Mouse (Mus musculus): ENCODE measurements at regions not wholly inside any gene's neighbourhood (a gene's known extent, or its start where the extent isn't known, plus 50 kb on each side); places are given as distances from the start of the nearest gene placed in this dataset.
"Not testable (repeated sequence)": the region's sequence is repeated elsewhere in the genome, so short reads cannot be mapped to it uniquely, and the experiment has no call there.

GRCm38 (mm10) chr16:76958597-76959392, 54.7 kb upstream of the Usp25 start:
- peak; percentile 18 to 25 for DNase-seq (ENCODE audit: low spot score in 2 of 2)

GRCm38 (mm10) chr16:76957491-76957890, 56.0 kb upstream of the Usp25 start:
- no peak for DNase-seq (ENCODE audit: low spot score in 2 of 2)

- no peak for DNase-seq (ENCODE audit: low spot score in 2 of 2)
These were observed 56.4 kb upstream of the Usp25 start for GRCm38 (mm10) chr16:76957090-76957489.

GRCm38 (mm10) chr16:76950836-76951486, 62.5 kb upstream of the Usp25 start:
- DNase-seq (ENCODE audit: low spot score in 2 of 2), result no peak

GRCm38 (mm10) chr16:76947011-76947410, 66.5 kb upstream of the Usp25 start:
- DNase-seq (ENCODE audit: low spot score in 2 of 2), result no peak

- no peak for DNase-seq (ENCODE audit: low spot score in 2 of 2)
These were observed 75.4 kb upstream of the Usp25 start for GRCm38 (mm10) chr16:76938128-76938527.

- DNase-seq (ENCODE audit: low spot score in 2 of 2), result no peak
These were observed 85.6 kb upstream of the Usp25 start for GRCm38 (mm10) chr16:76927901-76928300.

- DNase-seq (ENCODE audit: low spot score in 2 of 2), result not testable (repeated sequence)
These were observed 93.4 kb upstream of the Usp25 start for GRCm38 (mm10) chr16:76920137-76920536.

- DNase-seq (ENCODE audit: low spot score in 2 of 2), result no peak
These were observed 94.9 kb upstream of the Usp25 start for GRCm38 (mm10) chr16:76918598-76918997.

GRCm38 (mm10) chr16:76914311-76914710, 99.2 kb upstream of the Usp25 start:
- no peak for DNase-seq (ENCODE audit: low spot score in 2 of 2)

- no peak for DNase-seq (ENCODE audit: low spot score in 2 of 2)
These were observed 108.1 kb upstream of the Usp25 start for GRCm38 (mm10) chr16:76905205-76905996.

- peak in 1 of 2 experiments; percentile 16 for DNase-seq (ENCODE audit: low spot score in 2 of 2)
These were observed 114.4 kb upstream of the Usp25 start for GRCm38 (mm10) chr16:76899083-76899482.

- DNase-seq (ENCODE audit: low spot score in 2 of 2), result peak in 1 of 2 experiments; percentile 4
These were observed 117.2 kb upstream of the Usp25 start for GRCm38 (mm10) chr16:76896305-76896704.

GRCm38 (mm10) chr16:76895781-76896180, 117.7 kb upstream of the Usp25 start:
- no peak for DNase-seq (ENCODE audit: low spot score in 2 of 2)

- DNase-seq (ENCODE audit: low spot score in 2 of 2), result no peak
These were observed 134.9 kb upstream of the Usp25 start for GRCm38 (mm10) chr16:76878576-76878975.

GRCm38 (mm10) chr16:76875397-76876018, 138.0 kb upstream of the Usp25 start:
- no peak for DNase-seq (ENCODE audit: low spot score in 2 of 2)

GRCm38 (mm10) chr16:76866465-76866802, 147.1 kb upstream of the Usp25 start:
- DNase-seq (ENCODE audit: low spot score in 2 of 2), result no peak

- DNase-seq (ENCODE audit: low spot score in 2 of 2), result peak in 1 of 2 experiments; percentile 23
These were observed 147.6 kb upstream of the Usp25 start for GRCm38 (mm10) chr16:76865731-76866464.

- peak in 1 of 2 experiments; percentile 5 for DNase-seq (ENCODE audit: low spot score in 2 of 2)
These were observed 149.1 kb upstream of the Usp25 start for GRCm38 (mm10) chr16:76864392-76864791.

- DNase-seq (ENCODE audit: low spot score in 2 of 2), result no peak
These were observed 157.7 kb upstream of the Usp25 start for GRCm38 (mm10) chr16:76855797-76856196.

- no peak for DNase-seq (ENCODE audit: low spot score in 2 of 2)
These were observed 162.1 kb upstream of the Usp25 start for GRCm38 (mm10) chr16:76851396-76851795.

All from adrenal gland, adult 18-20 months (tissue).